Mouse (Mus musculus): ENCODE results near the gene Zdhhc7. TPM values are rescaled to one million over a fixed set of nuclear protein-coding genes. Genes with fewer than 3 reads are reported as not detected.
A peak's percentile ranks its signal among the peaks of the same experiment; 100 is the strongest.

The Zdhhc7 gene
- polyA plus RNA-seq, 1 experiment from 2014 or later: 10.8 TPM

GRCm38 (mm10) chr8:120100388-120101067 lies 754 bp downstream of the Zdhhc7 start:
- Histone ChIP-seq H3K9me3 (ENCODE audit: low read length) (no peaks in the 10 kb centered on the region), H3K4me3 (ENCODE audit: low read depth, low read length) (peak overlapping the region; percentile 84), H3K27ac (ENCODE audit: low read depth) (peak overlapping the region; percentile 84), H3K27me3 (ENCODE audit: insufficient read depth, low read length) (no peaks in the 10 kb centered on the region), H3K36me3 (replicated peaks; ENCODE audit: insufficient read depth, low read length) (no peaks in the 10 kb centered on the region), H3K9ac (replicated peaks) (peak overlapping the region; percentile 84), H3K4me2 (ENCODE audit: low read depth, low read length) (peak overlapping the region; percentile 85), H3K4me1 (ENCODE audit: insufficient read depth) (peaks cover 20% of the 10 kb centered on the region)
- DNase-seq: no peak
- 5% methylated on average over 24 of the region's 25 CpGs for WGBS (ENCODE audit: insufficient replicate concordance)
- no peak for TF ChIP-seq CTCF (IDR thresholded peaks at IDR 0.05; ENCODE audit: low read depth)
- TF ChIP-seq EP300 (IDR thresholded peaks at IDR 0.05; ENCODE audit: low read depth): no peak
- ATAC-seq: peak; percentile 35

- no peak for TF ChIP-seq CTCF (IDR thresholded peaks at IDR 0.05; ENCODE audit: low read depth)
- no peak for TF ChIP-seq EP300 (IDR thresholded peaks at IDR 0.05; ENCODE audit: low read depth)
- Histone ChIP-seq H3K27ac (ENCODE audit: low read depth) (no peak overlapping the region), H3K4me3 (ENCODE audit: low read depth, low read length) (no peak overlapping the region), H3K9ac (replicated peaks) (no peak overlapping the region), H3K36me3 (replicated peaks; ENCODE audit: insufficient read depth, low read length) (peaks cover 16% of the 10 kb centered on the region), H3K9me3 (ENCODE audit: low read length) (no peaks in the 10 kb centered on the region), H3K4me2 (ENCODE audit: low read depth, low read length) (no peak overlapping the region), H3K27me3 (ENCODE audit: insufficient read depth, low read length) (no peaks in the 10 kb centered on the region), H3K4me1 (ENCODE audit: insufficient read depth) (peaks cover 11% of the 10 kb centered on the region)
- peak; percentile 32 for DNase-seq
- WGBS (ENCODE audit: insufficient replicate concordance): 47% methylated on average over 2 of the region's 2 CpGs
- peak; percentile 18 for ATAC-seq
These were observed 4.8 kb downstream of the Zdhhc7 start for GRCm38 (mm10) chr8:120096486-120096885.

DNA sequence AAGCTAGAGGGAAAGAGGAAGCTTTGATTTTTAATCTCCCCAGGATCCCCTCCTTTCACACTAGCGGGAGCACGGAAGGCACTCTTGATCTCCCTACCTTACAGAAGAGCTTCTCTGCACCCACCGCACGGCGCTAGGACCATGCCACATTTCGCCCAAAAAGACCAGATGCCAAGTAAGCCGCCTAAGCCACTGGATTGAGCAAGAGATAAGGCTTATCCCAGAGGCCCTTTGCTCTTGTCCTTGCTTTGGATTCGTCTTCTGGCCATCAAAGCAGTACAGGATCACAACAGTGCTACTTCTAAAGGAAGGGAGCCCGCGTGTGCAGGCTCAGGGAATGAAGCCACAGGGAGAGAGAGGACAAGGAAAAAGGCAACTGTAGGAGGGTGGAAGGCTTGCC lies 6.5 kb downstream of the Zdhhc7 start:
- no peak overlapping the region for H3K27ac ChIP-seq (ENCODE audit: low read depth)
- H3K9me3 ChIP-seq (ENCODE audit: low read length): no peaks in the 10 kb centered on the region
- no peaks in the 10 kb centered on the region for H3K27me3 ChIP-seq (ENCODE audit: insufficient read depth, low read length)
- no peak overlapping the region for H3K4me2 ChIP-seq (ENCODE audit: low read depth, low read length)
- peaks cover 4% of the 10 kb centered on the region for H3K4me1 ChIP-seq (ENCODE audit: insufficient read depth)
- ATAC-seq: no peak
- 79% methylated on average over 10 of the region's 10 CpGs for WGBS (ENCODE audit: insufficient replicate concordance)
- no peak overlapping the region for H3K9ac ChIP-seq (replicated peaks)
- no peak for TF ChIP-seq EP300 (IDR thresholded peaks at IDR 0.05; ENCODE audit: low read depth)
- no peak for TF ChIP-seq CTCF (IDR thresholded peaks at IDR 0.05; ENCODE audit: low read depth)
- DNase-seq: no peak
- H3K4me3 ChIP-seq (ENCODE audit: low read depth, low read length): no peak overlapping the region
- peaks cover 29% of the 10 kb centered on the region for H3K36me3 ChIP-seq (replicated peaks; ENCODE audit: insufficient read depth, low read length)

DNA sequence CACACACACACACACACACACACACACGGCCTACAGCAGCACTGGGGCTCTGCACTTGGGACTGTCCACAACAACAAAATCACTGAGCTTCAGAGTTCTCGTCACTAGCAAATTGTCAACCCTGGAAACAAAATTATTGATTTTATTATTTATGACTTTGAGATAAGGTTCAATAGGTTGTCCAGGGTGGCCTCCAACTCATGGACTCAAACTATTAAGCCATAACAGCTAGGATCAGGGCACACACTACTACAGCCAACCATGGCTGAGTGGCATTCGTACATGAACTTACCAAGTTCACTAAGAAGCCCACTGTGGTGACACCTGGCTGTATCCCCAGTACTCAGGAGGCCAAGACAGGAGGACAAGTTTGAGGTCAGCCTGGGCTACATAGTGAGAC lies 8.2 kb downstream of the Zdhhc7 start:
- Histone ChIP-seq H3K9ac (replicated peaks) (no peak overlapping the region), H3K36me3 (replicated peaks; ENCODE audit: insufficient read depth, low read length) (peaks cover 35% of the 10 kb centered on the region), H3K4me2 (ENCODE audit: low read depth, low read length) (no peak overlapping the region), H3K27ac (ENCODE audit: low read depth) (no peak overlapping the region), H3K27me3 (ENCODE audit: insufficient read depth, low read length) (no peaks in the 10 kb centered on the region), H3K9me3 (ENCODE audit: low read length) (no peaks in the 10 kb centered on the region), H3K4me3 (ENCODE audit: low read depth, low read length) (no peak overlapping the region), H3K4me1 (ENCODE audit: insufficient read depth) (peaks cover 3% of the 10 kb centered on the region; the same call in 1 of the 2 replicates)
- WGBS (ENCODE audit: insufficient replicate concordance): 87% methylated on average over 3 of the region's 3 CpGs
- TF ChIP-seq CTCF (IDR thresholded peaks at IDR 0.05; ENCODE audit: low read depth) (no peak), EP300 (IDR thresholded peaks at IDR 0.05; ENCODE audit: low read depth) (no peak)
- peak; percentile 65 for ATAC-seq
- no peak for DNase-seq

DNA sequence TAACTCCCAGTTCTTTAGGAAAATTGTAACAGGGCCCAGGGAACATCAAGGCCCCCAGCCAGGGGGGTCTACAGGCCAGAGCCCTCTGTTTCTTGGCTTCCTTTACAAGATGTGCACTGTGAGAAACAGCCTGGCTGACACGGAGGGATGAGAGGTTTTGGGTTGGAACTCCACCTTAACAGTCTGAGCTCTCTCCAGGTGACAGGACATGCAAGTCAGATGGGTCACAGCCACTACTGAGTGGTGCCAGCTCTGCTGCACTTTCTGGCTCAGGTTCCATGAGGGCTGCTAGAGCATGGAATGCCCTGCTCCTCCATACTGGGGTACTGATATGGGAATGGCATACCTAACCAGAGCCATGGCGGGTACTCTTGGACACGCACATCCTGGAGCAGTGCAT lies 10.2 kb downstream of the Zdhhc7 start:
- Histone ChIP-seq H3K4me1 (ENCODE audit: insufficient read depth) (peaks cover 3% of the 10 kb centered on the region; the same call in 1 of the 2 replicates), H3K36me3 (replicated peaks; ENCODE audit: insufficient read depth, low read length) (peaks cover 55% of the 10 kb centered on the region), H3K4me2 (ENCODE audit: low read depth, low read length) (no peak overlapping the region), H3K9ac (replicated peaks) (no peak overlapping the region), H3K27ac (ENCODE audit: low read depth) (no peak overlapping the region), H3K4me3 (ENCODE audit: low read depth, low read length) (no peak overlapping the region), H3K9me3 (ENCODE audit: low read length) (no peaks in the 10 kb centered on the region), H3K27me3 (ENCODE audit: insufficient read depth, low read length) (no peaks in the 10 kb centered on the region)
- WGBS (ENCODE audit: insufficient replicate concordance): 90% methylated on average over 3 of the region's 3 CpGs
- DNase-seq (no peak), ATAC-seq (no peak)
- TF ChIP-seq CTCF (IDR thresholded peaks at IDR 0.05; ENCODE audit: low read depth) (no peak), EP300 (IDR thresholded peaks at IDR 0.05; ENCODE audit: low read depth) (no peak)

DNA sequence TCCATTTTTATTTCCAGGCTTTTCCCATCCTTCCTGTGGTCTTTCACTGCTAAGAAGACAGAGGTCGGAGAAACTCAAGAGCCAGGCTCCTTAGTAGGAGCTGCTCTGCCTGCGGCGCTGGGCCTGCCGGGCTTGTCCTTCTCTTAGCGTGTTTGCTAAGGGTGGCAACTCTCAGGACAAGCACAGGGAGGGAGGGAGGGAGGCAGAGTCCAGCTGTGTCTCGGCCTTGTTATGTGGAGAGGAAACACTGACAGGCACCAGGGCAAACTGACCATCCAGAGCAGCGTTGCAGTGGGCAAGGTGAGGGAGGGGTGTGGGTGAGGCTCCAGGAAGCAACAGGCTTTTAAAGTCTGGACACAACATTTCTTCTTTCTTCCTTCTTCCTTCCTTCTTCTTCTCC lies 11.8 kb downstream of the Zdhhc7 start:
- no peaks in the 10 kb centered on the region for H3K27me3 ChIP-seq (ENCODE audit: insufficient read depth, low read length)
- no peaks in the 10 kb centered on the region for H3K9me3 ChIP-seq (ENCODE audit: low read length)
- DNase-seq (no peak), ATAC-seq (no peak)
- no peaks in the 10 kb centered on the region for H3K4me1 ChIP-seq (ENCODE audit: insufficient read depth)
- 76% methylated on average over 7 of the region's 7 CpGs for WGBS (ENCODE audit: insufficient replicate concordance)
- H3K4me3 ChIP-seq (ENCODE audit: low read depth, low read length): no peak overlapping the region
- H3K9ac ChIP-seq (replicated peaks): no peak overlapping the region
- H3K27ac ChIP-seq (ENCODE audit: low read depth): no peak overlapping the region
- peaks cover 70% of the 10 kb centered on the region for H3K36me3 ChIP-seq (replicated peaks; ENCODE audit: insufficient read depth, low read length)
- no peak for TF ChIP-seq EP300 (IDR thresholded peaks at IDR 0.05; ENCODE audit: low read depth)
- TF ChIP-seq CTCF (IDR thresholded peaks at IDR 0.05; ENCODE audit: low read depth): no peak
- H3K4me2 ChIP-seq (ENCODE audit: low read depth, low read length): no peak overlapping the region

Data from liver, postnatal 0 days (tissue).